10 mouse cellular contexts compared by ENCODE assay signal in the genomic region with DNA sequence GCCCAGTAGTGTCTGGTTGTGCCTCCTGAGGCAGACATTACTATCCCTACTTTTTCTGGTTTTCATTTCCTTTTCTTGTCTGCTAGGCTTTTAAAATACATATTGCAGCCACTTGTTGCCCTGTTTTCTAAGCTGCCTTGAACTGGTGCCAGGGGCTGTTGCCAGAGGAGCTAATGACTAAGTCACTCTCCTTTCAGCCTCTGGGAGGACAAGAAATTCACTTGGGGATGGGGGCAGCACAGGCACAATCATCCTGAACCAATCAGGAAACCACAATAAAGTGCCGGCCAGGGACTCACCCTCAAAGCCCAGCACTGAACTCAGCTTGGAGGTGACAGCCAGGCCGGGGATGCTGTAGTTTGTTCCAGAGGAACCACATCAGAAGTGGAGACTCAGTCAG.
DNase-seq lines count a peak whose midpoint lies in the region; ATAC-seq lines count a peak whose summit lies in the region.
"Had no signal": no experiment of that assay in that cellular context is flagged by ENCODE, and none has a peak within 500 bp of the region (broad histone marks: within the 10 kb centered on the region; RNA-seq: fewer than 3 reads in every experiment).

No protein-coding gene starts in this region.

- H3K36me3 ChIP-seq in hindbrain, embryonic 12.5 days = no peaks in the 10 kb centered on the region
- H3K36me3 ChIP-seq: neural tube, embryonic 12.5 days had no signal

- H3K4me3 ChIP-seq in hindbrain, embryonic 12.5 days = no peak overlapping the region
- H3K4me3 ChIP-seq: neural tube, embryonic 12.5 days had no signal

- WGBS in hindbrain, embryonic 12.5 days = 82% methylated on average over 2 of the region's 2 CpGs

- DNase-seq in cerebellum, adult 9-10 months = peak; percentile 3
- peak; percentile 15 for DNase-seq in right cerebral cortex, postnatal 14 days
- no peak for DNase-seq in right cerebral cortex, adult 2 months (ENCODE audit: low spot score in 2 of 2)
- DNase-seq in kidney, adult 9 months = peak; percentile 17
- peak; percentile 21 for DNase-seq in ovary, postnatal 14 days (ENCODE audit: low spot score)

- no peaks in the 10 kb centered on the region for H3K9me3 ChIP-seq in hindbrain, embryonic 12.5 days (replicated peaks)
- H3K9me3 ChIP-seq: neural tube, embryonic 12.5 days had no signal

- no peak overlapping the region for H3K4me2 ChIP-seq in hindbrain, embryonic 12.5 days (replicated peaks)
- H3K4me2 ChIP-seq: neural tube, embryonic 12.5 days had no signal

- no peak for ATAC-seq in cerebellum, adult (ENCODE audit: insufficient number of reproducible peaks, low FRiP score, low TSS enrichment)
- no peak for ATAC-seq in frontal cortex, adult (ENCODE audit: low TSS enrichment)
- no peak for ATAC-seq in hindbrain, embryonic 12.5 days (ENCODE audit: low FRiP score)

- H3K27ac ChIP-seq in hindbrain, embryonic 12.5 days = no peak overlapping the region
- H3K27ac ChIP-seq: liver, embryonic 14.5 days; neural tube, embryonic 12.5 days had no signal

- H3K9ac ChIP-seq in hindbrain, embryonic 12.5 days = no peak overlapping the region
- H3K9ac ChIP-seq: liver, embryonic 14.5 days; neural tube, embryonic 12.5 days had no signal

- no peaks in the 10 kb centered on the region for H3K27me3 ChIP-seq in hindbrain, embryonic 12.5 days
- H3K27me3 ChIP-seq: neural tube, embryonic 12.5 days had no signal

- peaks cover under 1% of the 10 kb centered on the region; the same call in 1 of the 2 replicates for H3K4me1 ChIP-seq in hindbrain, embryonic 12.5 days
- H3K4me1 ChIP-seq: neural tube, embryonic 12.5 days had no signal

Comparison
In these comparisons a context has a peak if more than half of its experiments do, and no peak if none do; other contexts are left out.
1. DNase-seq: peak in cerebellum, adult 9-10 months (single experiment), right cerebral cortex, postnatal 14 days (single experiment), kidney, adult 9 months (single experiment) and ovary, postnatal 14 days (single experiment); none in right cerebral cortex, adult 2 months (0 of 2).